ENCODE assay signal across 24 mouse cellular contexts in the genomic region with DNA sequence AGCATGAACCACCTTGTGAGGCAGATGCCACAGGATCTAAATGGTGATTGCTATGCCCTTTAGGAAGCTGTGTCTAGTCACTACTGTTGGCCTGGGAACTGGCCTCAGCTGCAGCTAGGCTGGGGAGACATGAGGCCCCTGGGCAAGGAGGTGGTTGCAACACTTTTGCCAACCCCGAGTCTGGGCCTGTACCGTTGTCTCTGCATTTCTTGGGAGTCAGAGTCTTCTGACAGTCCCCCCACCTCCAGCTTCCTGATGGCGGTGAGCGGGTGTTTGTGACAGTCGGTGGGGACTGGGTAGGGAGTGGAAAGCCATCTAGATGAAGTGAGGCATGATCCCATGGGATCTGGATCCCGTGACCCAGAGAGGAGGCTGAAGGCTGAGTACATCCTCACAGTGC.
"Had no signal": no experiment of that assay in that cellular context is flagged by ENCODE, and none has a peak within 500 bp of the region (broad histone marks: within the 10 kb centered on the region; RNA-seq: fewer than 3 reads in every experiment).

No protein-coding gene starts in this region.

- H3K27ac ChIP-seq: heart, embryonic 10.5 days; heart, embryonic 13.5 days; heart, embryonic 15.5 days; hindbrain, embryonic 13.5 days; hindbrain, embryonic 15.5 days; hindbrain, postnatal 0 days; kidney, embryonic 15.5 days; kidney, postnatal 0 days; limb, embryonic 13.5 days; limb, embryonic 15.5 days had no signal

- DNase-seq: gastrocnemius, postnatal 14 days; gastrocnemius, postnatal 36 days; heart, adult 18-20 months; heart, postnatal 14 days; heart, postnatal 36 days; kidney, adult 11 months; kidney, adult 2 months; kidney, adult 9 months; kidney, postnatal 14 days; kidney, postnatal 36 days; layer of hippocampus, adult 9-11 months; layer of hippocampus, postnatal 36 days; left cerebral cortex, postnatal 4 days had no signal

- H3K9me3 ChIP-seq: heart, embryonic 10.5 days; heart, embryonic 13.5 days; heart, embryonic 15.5 days; hindbrain, embryonic 13.5 days; hindbrain, embryonic 15.5 days; kidney, embryonic 15.5 days; limb, embryonic 13.5 days; limb, embryonic 15.5 days had no signal

- ATAC-seq: hindbrain, postnatal 0 days; intestine, embryonic 16.5 days had no signal

- H3K9ac ChIP-seq: heart, embryonic 13.5 days; heart, embryonic 15.5 days; hindbrain, embryonic 13.5 days; hindbrain, embryonic 15.5 days; kidney, embryonic 15.5 days; limb, embryonic 13.5 days; limb, embryonic 15.5 days had no signal

- H3K36me3 ChIP-seq: hindbrain, embryonic 15.5 days; limb, embryonic 15.5 days had no signal

- H3K4me3 ChIP-seq: heart, embryonic 10.5 days; heart, embryonic 13.5 days; heart, embryonic 15.5 days; hindbrain, embryonic 13.5 days; hindbrain, embryonic 15.5 days; kidney, embryonic 15.5 days; limb, embryonic 13.5 days; limb, embryonic 15.5 days had no signal

- H3K4me2 ChIP-seq: heart, embryonic 13.5 days; heart, embryonic 15.5 days; hindbrain, embryonic 13.5 days; hindbrain, embryonic 15.5 days; kidney, embryonic 15.5 days; limb, embryonic 13.5 days; limb, embryonic 15.5 days had no signal

- H3K27me3 ChIP-seq: heart, embryonic 15.5 days; limb, embryonic 13.5 days; limb, embryonic 15.5 days had no signal
